Mouse (Mus musculus) heart, adult 10 weeks (tissue): ENCODE results near the gene B3gnt9. TPM values are rescaled to one million over a fixed set of nuclear protein-coding genes. Genes with fewer than 3 reads are reported as not detected.

Source experiments
- polyA plus RNA-seq: library from polyadenylated mRNA; stranded (reverse); fragments of 350-450 nt; fragmentation: Illumina TruSeq; extraction: RNeasy Lipid Tissue Mini Kit (QIAGEN cat#74804); gene quantifications from one replicate; pipeline ENCODE4 v1.2.3, GENCODE M21; 2014; ENCODE audit warnings: low read depth, low replicate concordance

B3gnt9 gene
- 4.2 TPM for polyA plus RNA-seq

GRCm38 (mm10) chr8:105254966-105255350 lies at the start of gene B3gnt9:
TSS of gene B3gnt9 (minus strand) at chr8:105255153.

GRCm38 (mm10) chr8:105297511-105298192 lies 42.7 kb upstream of the B3gnt9 start, which contains the start of gene E2f4:
TSS of gene E2f4 (plus strand) at chr8:105297663.

GRCm38 (mm10) chr8:105295895-105296573 lies 41.1 kb upstream of the B3gnt9 start, which contains the start of gene Exoc3l:
TSS of gene Exoc3l (minus strand) at chr8:105296101.

GRCm38 (mm10) chr8:105289805-105290460 lies 35.0 kb upstream of the B3gnt9 start, which contains the start of gene 4931428F04Rik:
TSS of gene 4931428F04Rik (minus strand) at chr8:105289864.

GRCm38 (mm10) chr8:105275840-105276239 lies 20.9 kb upstream of the B3gnt9 start, which contains the start of gene Nol3:
TSS of gene Nol3 (plus strand) at chr8:105276140.

GRCm38 (mm10) chr8:105269461-105269947 lies 14.6 kb upstream of the B3gnt9 start, which contains the start of gene Hsf4:
TSS of gene Hsf4 (plus strand) at chr8:105269801.

GRCm38 (mm10) chr8:105264024-105264982 lies 9.3 kb upstream of the B3gnt9 start, which contains the start of the genes Tradd and Fbxl8:
TSS of gene Tradd (minus strand) at chr8:105264609.
TSS of gene Fbxl8 (plus strand) at chr8:105264648.

GRCm38 (mm10) chr8:105224413-105225271 lies 30.3 kb downstream of the B3gnt9 start, which contains the start of gene D230025D16Rik:
TSS of gene D230025D16Rik (plus strand) at chr8:105225145.

Other genes with a start within 250 kb of the B3gnt9 start
- 0.42 TPM for gene Ces3a, start 206.6 kb downstream of the B3gnt9 start, polyA plus RNA-seq
- gene Ces3b, start 171.4 kb downstream of the B3gnt9 start, polyA plus RNA-seq: 0.58 TPM
- gene Ces4a, start 123.4 kb downstream of the B3gnt9 start, polyA plus RNA-seq: not detected
- gene Cbfb, start 84.5 kb downstream of the B3gnt9 start, polyA plus RNA-seq: 22.1 TPM
- gene D230025D16Rik, start 30.0 kb downstream of the B3gnt9 start, polyA plus RNA-seq: 18.1 TPM
- 3.1 TPM for gene Tradd, start 9.5 kb upstream of the B3gnt9 start, polyA plus RNA-seq
- gene Fbxl8, start 9.5 kb upstream of the B3gnt9 start, polyA plus RNA-seq: 2.7 TPM
- gene Hsf4, start 14.6 kb upstream of the B3gnt9 start, polyA plus RNA-seq: 5.8 TPM
- 30.7 TPM for gene Nol3, start 21.0 kb upstream of the B3gnt9 start, polyA plus RNA-seq
- gene 4931428F04Rik, start 34.7 kb upstream of the B3gnt9 start, polyA plus RNA-seq: 2.0 TPM
- gene Exoc3l, start 40.9 kb upstream of the B3gnt9 start, polyA plus RNA-seq: 7.5 TPM
- 31.1 TPM for gene E2f4, start 42.5 kb upstream of the B3gnt9 start, polyA plus RNA-seq
- gene Elmo3, start 50.4 kb upstream of the B3gnt9 start, polyA plus RNA-seq: 1.9 TPM
- 0.60 TPM for gene Lrrc29, start 71.1 kb upstream of the B3gnt9 start, polyA plus RNA-seq
- gene Tmem208, start 71.2 kb upstream of the B3gnt9 start, polyA plus RNA-seq: 38.9 TPM
- 8.3 TPM for gene Fhod1, start 92.8 kb upstream of the B3gnt9 start, polyA plus RNA-seq
- 0.92 TPM for gene Slc9a5, start 93.7 kb upstream of the B3gnt9 start, polyA plus RNA-seq
- gene Plekhg4, start 118.1 kb upstream of the B3gnt9 start, polyA plus RNA-seq: not detected
- not detected for gene Kctd19, start 158.3 kb upstream of the B3gnt9 start, polyA plus RNA-seq
- gene Lrrc36, start 158.4 kb upstream of the B3gnt9 start, polyA plus RNA-seq: 1.1 TPM
- 66.4 TPM for gene Tppp3, start 216.4 kb upstream of the B3gnt9 start, polyA plus RNA-seq
- gene Zdhhc1, start 241.7 kb upstream of the B3gnt9 start, polyA plus RNA-seq: 23.5 TPM